ENCODE assay signal across 7 mouse cellular contexts in the genomic region with DNA sequence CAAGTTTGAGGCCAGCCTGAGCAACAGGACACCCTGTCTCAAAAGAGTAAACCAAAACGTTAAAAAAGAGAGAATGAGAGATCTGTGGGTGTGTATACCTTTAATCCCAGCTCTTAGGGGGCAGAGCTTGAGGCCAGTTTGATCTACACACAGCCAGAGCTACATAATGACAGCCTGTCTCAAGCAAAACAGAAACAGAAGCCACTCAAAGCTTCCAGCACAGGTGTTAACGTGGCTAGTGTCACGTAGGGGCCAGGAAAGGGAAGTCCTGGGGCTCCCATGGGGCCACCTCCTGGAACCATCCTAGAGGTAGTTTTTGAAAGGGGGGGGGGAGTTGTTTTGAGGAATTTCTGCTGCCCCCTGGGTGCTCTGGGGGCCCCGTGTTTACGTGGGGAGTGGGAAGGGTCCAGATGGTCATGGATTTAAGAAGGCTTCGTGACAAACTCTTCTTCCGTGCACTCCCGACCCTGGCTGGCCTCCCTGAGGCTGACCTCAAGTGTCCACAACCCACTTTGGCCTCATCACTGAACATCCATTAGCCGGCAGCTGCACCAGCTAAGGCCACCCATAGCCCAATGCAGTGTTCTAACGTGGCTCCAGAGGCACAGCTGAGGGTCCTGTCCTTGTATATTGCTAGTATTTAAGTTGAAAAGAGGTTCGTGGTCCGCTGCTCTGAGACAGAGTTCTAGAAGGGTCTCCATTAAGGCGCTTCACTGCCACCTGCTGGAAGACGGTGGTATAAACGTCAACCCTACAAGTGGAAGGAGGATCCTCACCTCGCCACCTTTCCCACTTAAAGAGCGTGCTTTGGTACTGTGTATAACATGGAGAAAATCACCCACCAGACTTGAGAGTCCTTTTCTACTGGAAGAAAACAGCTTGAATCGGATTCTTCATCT. TPM values are rescaled to one million over a fixed set of nuclear protein-coding genes. Genes with fewer than 3 reads are reported as not detected.
A peak's percentile ranks its signal among the peaks of the same experiment; 100 is the strongest.
DNase-seq lines count a peak whose midpoint lies in the region; ATAC-seq lines count a peak whose summit lies in the region.

No protein-coding gene starts in this region.

- intact Hi-C loops in left cerebral cortex, postnatal 14 days (cut with DNase I), result loop anchor here (1.0 kb wide), 1 partner anchor 82 kb away; no protein-coding TSS in a partner anchor

- DNase-seq in ZHBTc4 (ENCODE audit: low read depth, low spot score), result peak; percentile 91
- peak; percentile 89 for DNase-seq in cerebellum, adult 9-10 months
- peak; percentile 92 for DNase-seq in gastrocnemius, adult 18-20 months (ENCODE audit: low spot score)
- DNase-seq in hindlimb bud, embryonic 11.5 days (ENCODE audit: extremely low spot score, low read depth, low spot score), result peak; percentile 87
- DNase-seq in left cerebral cortex, postnatal 14 days (ENCODE audit: low spot score in 2 of 2), result peak; percentile 85 to 94
- peak; percentile 69 to 91 for DNase-seq in spleen, adult 18-20 months

- ATAC-seq in megakaryocyte-erythroid progenitor cell, adult 5-6 weeks (replicated peaks; ENCODE audit: low FRiP score, low TSS enrichment, poor library complexity, severe bottlenecking), result peak; percentile 63

RNA-seq across cellular contexts. Expression of a gene that starts 4.8 kb away (rescaled TPM):
- 10 to 100 TPM; 10.3 to 11.2 TPM for total RNA-seq in gastrocnemius, adult 18-20 months (2021)
- 10 to 100 TPM; 28.3 to 29.6 TPM for total RNA-seq in left cerebral cortex, postnatal 14 days (2021)
- 47.6 and 82.8 TPM in 2 replicates for total RNA-seq in megakaryocyte-erythroid progenitor cell, adult 5-6 weeks (2014; fragmentation: Nextera tagmentation)
- 21.0 and 56.9 TPM in 2 replicates for total RNA-seq in megakaryocyte-erythroid progenitor cell, adult 5-6 weeks (2017)

RNA-seq across cellular contexts. Expression of a gene that starts 19.7 kb away (rescaled TPM):
- 100 to 1,000 TPM; 418 to 419 TPM for total RNA-seq in gastrocnemius, adult 18-20 months (2021)
- total RNA-seq in left cerebral cortex, postnatal 14 days (2021), result 100 to 1,000 TPM; 365 to 369 TPM
- total RNA-seq in megakaryocyte-erythroid progenitor cell, adult 5-6 weeks (2014; fragmentation: Nextera tagmentation), result 3,438 and 3,746 TPM in 2 replicates
- 861 and 1,170 TPM in 2 replicates for total RNA-seq in megakaryocyte-erythroid progenitor cell, adult 5-6 weeks (2017)

RNA-seq across cellular contexts. Expression of a gene that starts 42.1 kb away (rescaled TPM):
- total RNA-seq in gastrocnemius, adult 18-20 months (2021), result 1 to 10 TPM; 5.3 to 6.9 TPM
- 1 to 10 TPM; 2.4 to 3.3 TPM for total RNA-seq in left cerebral cortex, postnatal 14 days (2021)
- 0.20 and 0.37 TPM in 2 replicates for total RNA-seq in megakaryocyte-erythroid progenitor cell, adult 5-6 weeks (2014; fragmentation: Nextera tagmentation)
- 0.30 TPM in 1 of 2 replicates, not detected in the other for total RNA-seq in megakaryocyte-erythroid progenitor cell, adult 5-6 weeks (2017)

RNA-seq across cellular contexts. Expression of a gene that starts 56.5 kb away (rescaled TPM):
- total RNA-seq in gastrocnemius, adult 18-20 months (2021), result not detected
- under 1 TPM in 1 of 2 experiments, not detected in 1; 0.66 TPM for total RNA-seq in left cerebral cortex, postnatal 14 days (2021)
- not detected in 2 replicates for total RNA-seq in megakaryocyte-erythroid progenitor cell, adult 5-6 weeks (2014; fragmentation: Nextera tagmentation)
- total RNA-seq in megakaryocyte-erythroid progenitor cell, adult 5-6 weeks (2017), result 0.99 TPM in 1 of 2 replicates, not detected in the other

Comparison
In these comparisons a context has a peak if more than half of its experiments do, and no peak if none do; other contexts are left out.
1. Peak in every context shown above with its lines: DNase-seq and ATAC-seq.